Mouse (Mus musculus): ENCODE data around the gene Milr1.
A peak's percentile ranks its signal among the peaks of the same experiment; 100 is the strongest.
"Not testable (repeated sequence)": the region's sequence is repeated elsewhere in the genome, so short reads cannot be mapped to it uniquely, and the experiment has no call there.

The Milr1 gene

DNA sequence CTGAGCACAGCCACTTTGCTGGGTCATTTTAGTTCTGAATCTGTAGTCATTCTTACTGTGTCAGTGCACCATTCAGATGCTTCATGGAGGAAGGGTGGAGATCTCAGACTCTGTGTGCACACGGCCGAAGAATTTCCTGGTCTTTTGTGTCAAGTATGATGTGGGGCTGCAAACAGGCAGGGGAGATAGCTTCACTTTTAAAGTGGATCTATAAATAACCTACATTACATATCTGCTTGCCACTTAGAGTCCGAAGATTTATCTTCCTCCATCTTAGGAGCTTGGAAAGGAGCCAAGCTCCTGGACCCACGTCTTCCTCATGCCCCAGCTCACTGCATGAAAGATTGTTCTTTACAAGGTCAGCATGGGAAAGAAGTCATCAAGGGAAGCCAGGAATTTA is 20.3 kb upstream of the Milr1 start:
- DNase-seq (ENCODE audit: low spot score in 2 of 2), result no peak

GRCm38 (mm10) chr11:106736614-106737013 is 14.4 kb upstream of the Milr1 start:
- no peak for DNase-seq (ENCODE audit: low spot score in 2 of 2)

GRCm38 (mm10) chr11:106737178-106737621 is 13.8 kb upstream of the Milr1 start:
- DNase-seq (ENCODE audit: low spot score in 2 of 2), result no peak

DNA sequence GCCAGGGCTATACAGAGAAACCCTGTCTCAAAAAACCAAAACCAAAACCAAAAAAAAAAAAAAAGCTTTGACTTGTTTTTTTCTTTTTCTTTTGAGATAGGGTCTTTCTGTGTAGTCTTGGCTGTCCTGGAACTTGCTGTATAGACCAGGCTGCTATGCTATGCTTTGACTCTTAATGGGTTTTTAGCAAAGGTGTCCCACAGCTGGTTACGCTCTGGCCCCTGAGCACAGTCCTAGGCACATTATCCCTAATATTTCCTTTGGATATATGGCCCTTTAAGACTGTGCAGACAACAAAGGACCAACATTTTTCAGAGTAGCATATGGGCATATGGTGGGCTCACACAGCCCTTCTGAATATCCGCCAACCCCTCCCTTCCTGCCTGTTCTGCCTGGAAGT is 11.9 kb upstream of the Milr1 start:
- DNase-seq (ENCODE audit: low spot score in 2 of 2), result no peak

GRCm38 (mm10) chr11:106740724-106741123 is 10.3 kb upstream of the Milr1 start:
- DNase-seq (ENCODE audit: low spot score in 2 of 2), result not testable (repeated sequence)

DNA sequence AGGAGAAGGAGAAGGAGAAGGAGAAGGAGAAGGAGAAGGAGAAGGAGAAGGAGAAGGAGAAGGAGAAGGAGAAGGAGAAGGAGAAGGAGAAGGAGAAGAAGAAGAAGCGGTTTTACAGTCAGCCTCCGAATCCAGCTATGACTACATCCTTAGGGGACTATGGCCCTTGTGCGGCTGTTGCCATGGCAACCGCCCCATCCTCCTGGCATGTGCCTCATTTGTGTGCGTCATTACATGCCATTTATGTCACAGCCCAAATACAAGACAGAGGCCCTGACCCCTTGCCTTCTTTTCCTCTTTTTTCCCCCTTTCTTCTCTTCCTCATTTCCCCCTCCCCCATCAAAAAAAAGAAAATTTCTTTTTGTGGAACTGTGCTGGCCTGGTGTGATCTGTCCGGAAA is 9.8 kb upstream of the Milr1 start:
- DNase-seq (ENCODE audit: low spot score in 2 of 2), result no peak

DNA sequence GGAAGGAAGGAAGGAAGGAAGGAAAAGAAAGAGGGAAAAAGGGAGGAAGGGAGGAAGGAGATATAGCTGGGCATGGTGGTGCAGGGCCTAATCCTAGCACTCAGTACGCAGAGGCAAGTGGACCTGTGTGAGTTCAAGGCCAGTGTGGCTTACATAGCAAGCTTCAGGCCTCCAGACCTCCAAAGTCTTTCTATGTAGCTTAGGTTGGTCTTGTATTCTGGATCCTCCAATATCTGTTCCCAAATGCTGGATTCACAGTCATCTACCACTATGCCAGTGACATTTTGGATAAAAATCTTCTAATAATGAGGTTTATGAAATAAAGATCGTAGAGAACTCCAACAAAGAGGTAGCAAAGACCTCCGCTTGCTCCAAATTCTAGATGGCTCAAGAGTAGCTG is 9.2 kb upstream of the Milr1 start:
- no peak for DNase-seq (ENCODE audit: low spot score in 2 of 2)

DNA sequence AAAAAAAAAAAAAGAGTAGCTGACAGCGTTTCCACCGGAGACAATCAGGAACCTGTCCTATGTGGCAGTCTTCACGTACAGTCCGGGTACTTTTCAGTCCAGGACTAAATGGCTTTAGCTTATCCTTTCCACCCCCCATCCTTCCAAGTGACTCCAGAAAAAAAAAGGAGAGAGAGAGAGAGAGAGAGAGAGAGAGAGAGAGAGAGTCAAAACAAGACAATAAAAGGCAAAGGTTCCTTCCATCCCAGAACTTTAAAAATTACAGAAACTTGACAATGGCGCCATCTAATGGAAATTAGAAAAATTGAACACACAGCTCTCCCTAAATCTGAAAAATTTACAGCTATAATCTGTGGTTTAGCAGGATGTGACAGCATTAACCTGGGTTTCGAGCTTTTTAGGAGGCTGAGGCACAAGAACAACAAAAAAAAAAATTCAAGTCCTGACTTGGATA is 8.6 kb upstream of the Milr1 start:
- no peak for DNase-seq (ENCODE audit: low spot score in 2 of 2)

DNA sequence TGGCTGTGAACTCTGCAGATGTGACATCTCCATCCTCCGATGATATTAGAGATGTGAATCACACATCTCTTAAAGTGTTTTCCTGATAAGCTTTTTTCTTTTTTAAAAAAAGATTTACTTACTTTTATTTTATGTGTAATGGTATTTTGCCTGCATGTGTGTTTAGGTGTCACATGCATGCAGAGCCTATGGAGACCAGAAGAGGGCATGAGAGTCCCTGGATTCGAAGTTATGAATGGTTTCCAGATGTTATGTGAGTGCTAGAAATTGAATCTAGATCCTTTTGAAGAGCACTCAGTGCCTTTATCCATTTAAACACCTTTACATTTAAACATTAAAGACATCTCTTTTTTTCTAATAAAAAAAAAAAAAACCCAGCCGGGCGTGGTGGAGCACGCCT is 6.1 kb upstream of the Milr1 start:
- DNase-seq (ENCODE audit: low spot score in 2 of 2), result no peak

- not testable (repeated sequence) for DNase-seq (ENCODE audit: low spot score in 2 of 2)
These were observed 1.4 kb upstream of the Milr1 start for GRCm38 (mm10) chr11:106749557-106750120.

DNA sequence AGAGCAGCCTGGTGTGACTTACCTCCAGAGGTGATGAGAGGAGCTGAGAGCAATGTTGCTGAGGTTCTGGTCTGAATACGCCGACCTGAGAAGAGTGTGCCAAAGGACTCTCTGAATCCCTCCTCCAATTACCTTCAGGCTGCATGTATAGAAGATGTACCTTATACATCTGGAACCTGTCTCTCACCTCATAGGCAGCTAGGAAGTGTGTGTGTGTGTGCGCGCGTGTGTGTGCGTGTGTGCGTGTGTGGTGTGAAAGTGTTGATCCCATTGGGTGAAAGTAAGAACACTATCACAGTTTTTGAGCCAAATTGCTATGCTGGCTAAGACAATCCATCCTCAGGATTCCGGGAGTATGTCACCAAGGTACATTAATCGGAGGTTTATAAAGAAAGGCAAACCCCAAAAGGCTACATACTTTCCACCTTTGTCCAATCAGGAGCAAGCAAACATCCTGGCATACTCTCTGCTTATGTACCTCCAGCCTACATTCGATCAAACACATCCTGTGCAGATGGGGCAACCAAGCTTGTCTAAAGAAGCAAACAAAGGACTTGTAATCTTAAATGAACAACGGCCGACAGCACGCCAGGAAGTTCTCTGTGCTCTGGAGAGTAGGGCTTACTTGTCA is 790 bp upstream of the Milr1 start, which contains the start of gene Pecam1:
Pecam1 (minus strand) TSS at position 508 of the 631 bp plus-strand sequence.
- peak in 1 of 2 experiments; percentile 65 for DNase-seq (ENCODE audit: low spot score in 2 of 2)

GRCm38 (mm10) chr11:106752103-106752502 is 1.1 kb downstream of the Milr1 start:
- DNase-seq (ENCODE audit: low spot score in 2 of 2), result peak; percentile 62 to 77

DNA sequence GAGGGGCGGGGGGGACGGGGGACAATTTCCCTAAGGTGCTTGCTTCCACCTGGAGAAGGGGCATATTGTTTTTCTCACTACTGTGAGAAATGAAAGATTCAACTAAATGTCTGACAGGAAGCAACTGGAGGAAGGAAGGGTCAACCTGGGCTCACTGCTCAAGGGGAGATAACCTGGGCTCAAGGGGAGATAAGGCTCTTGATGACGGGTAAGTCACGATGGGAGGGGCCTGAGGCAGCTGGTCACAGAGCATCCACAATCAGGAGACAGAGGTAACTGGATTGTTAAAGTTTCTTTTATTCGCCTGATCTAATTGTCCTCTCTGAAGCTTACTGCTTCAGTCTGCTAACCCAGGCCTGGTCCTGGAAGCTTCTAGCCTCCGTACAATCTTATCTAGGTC is 2.3 kb downstream of the Milr1 start:
- DNase-seq (ENCODE audit: low spot score in 2 of 2), result peak in 1 of 2 experiments; percentile 57

GRCm38 (mm10) chr11:106755583-106755982 is 4.6 kb downstream of the Milr1 start:
- DNase-seq (ENCODE audit: low spot score in 2 of 2), result no peak

- DNase-seq (ENCODE audit: low spot score in 2 of 2), result peak in 1 of 2 experiments; percentile 66
These were observed 8.0 kb downstream of the Milr1 start for GRCm38 (mm10) chr11:106759028-106759427.

DNA sequence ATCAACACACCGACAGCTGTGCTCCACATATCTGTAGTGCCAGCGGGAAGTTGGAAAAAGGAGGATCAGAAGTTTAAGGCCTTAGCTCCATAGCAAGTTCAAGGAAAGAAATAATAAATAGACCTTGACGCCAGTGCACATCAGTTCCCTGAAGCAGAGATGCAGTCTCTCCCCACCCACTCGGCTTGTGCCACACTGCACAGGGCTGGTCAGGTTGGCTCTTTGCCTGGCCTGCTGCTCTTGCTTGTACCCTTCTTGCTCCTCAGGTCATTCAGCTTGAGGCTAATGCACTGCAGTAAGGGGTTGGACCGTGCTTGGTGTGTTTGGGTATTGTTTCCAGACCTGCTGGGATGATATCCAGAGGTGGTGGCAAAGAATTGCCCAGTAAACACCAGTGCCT is 9.5 kb downstream of the Milr1 start:
- DNase-seq (ENCODE audit: low spot score in 2 of 2), result no peak

DNA sequence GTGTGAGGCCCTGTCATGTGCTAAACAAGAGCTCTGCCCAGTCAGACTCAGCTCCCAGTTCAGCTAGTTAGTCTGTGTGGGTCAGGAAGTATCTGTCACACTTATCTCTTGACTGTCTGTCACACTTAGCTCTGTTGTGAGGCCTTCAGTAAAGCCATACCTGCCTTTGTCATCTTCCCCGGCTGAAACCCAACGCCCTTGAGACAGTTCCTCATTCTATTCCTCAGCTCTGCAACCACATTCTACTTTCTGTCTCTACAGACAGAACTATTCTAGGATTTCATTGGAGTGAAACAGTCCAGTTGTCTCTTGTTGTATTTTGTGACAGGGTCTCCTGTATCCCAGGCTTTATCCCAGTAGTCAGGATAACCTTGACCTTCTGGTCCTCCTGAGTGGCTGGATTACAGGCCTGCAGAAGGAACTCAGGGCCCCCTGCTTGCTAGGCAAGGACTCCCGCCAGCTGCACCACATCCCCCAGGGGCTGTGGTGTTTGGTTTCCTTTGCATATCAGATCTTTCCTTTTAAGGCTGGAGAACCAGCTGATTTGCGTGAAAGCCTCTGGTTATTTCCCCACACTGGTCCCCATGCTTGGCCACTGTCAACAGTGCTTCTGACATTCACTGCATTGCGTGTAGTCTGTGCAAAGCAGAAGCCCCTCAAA is 11.2 kb downstream of the Milr1 start:
- DNase-seq (ENCODE audit: low spot score in 2 of 2), result peak; percentile 68 to 74

DNA sequence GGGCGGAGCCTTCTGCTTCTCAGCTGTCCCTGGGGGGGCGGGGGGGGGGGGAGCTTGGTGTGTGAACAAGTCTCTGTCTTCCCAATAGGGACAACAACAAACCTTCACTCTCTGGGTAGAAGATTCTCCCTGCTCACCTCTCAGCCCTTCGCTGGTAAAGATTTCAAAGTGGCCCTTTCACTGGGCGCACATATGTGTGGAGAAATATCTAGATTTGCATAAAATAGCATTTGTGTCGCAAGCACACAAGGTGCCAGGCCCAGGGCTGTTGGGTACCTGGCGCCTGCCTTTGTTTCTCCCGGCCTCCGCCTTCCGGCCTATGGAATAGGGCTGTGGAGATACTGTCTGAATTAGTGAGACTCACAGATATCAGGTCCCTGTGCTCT is 11.8 kb downstream of the Milr1 start:
- peak in 1 of 2 experiments; percentile 65 for DNase-seq (ENCODE audit: low spot score in 2 of 2)

DNA sequence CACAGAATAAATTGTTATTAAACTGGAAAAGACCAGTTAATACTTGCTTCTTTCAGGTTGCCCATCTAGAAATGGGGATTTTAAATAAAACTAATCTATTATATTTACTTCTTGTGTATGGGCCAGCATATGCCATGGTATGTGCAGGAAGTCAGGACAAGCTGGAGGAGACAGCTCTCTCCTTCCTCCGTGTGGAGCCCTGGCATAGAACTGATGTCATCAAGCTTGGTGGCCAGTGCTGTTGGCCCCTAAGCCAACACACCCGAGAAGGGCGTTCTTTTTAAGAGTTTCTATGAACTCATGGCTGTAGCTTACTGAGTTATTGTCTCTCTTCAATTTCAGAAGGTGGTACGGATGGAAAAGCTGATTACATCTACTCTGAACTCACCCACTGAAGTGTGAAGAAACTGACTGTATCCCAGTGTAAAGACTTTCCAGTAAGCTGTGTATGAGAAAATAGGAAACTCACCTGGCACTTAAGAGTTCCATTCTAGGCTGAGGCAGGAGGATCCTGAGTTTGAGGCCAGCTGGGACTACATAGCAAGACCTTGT is 15.7 kb downstream of the Milr1 start:
- DNase-seq (ENCODE audit: low spot score in 2 of 2), result no peak

- DNase-seq (ENCODE audit: low spot score in 2 of 2), result no peak
These were observed 16.5 kb downstream of the Milr1 start for GRCm38 (mm10) chr11:106767516-106767915.

DNA sequence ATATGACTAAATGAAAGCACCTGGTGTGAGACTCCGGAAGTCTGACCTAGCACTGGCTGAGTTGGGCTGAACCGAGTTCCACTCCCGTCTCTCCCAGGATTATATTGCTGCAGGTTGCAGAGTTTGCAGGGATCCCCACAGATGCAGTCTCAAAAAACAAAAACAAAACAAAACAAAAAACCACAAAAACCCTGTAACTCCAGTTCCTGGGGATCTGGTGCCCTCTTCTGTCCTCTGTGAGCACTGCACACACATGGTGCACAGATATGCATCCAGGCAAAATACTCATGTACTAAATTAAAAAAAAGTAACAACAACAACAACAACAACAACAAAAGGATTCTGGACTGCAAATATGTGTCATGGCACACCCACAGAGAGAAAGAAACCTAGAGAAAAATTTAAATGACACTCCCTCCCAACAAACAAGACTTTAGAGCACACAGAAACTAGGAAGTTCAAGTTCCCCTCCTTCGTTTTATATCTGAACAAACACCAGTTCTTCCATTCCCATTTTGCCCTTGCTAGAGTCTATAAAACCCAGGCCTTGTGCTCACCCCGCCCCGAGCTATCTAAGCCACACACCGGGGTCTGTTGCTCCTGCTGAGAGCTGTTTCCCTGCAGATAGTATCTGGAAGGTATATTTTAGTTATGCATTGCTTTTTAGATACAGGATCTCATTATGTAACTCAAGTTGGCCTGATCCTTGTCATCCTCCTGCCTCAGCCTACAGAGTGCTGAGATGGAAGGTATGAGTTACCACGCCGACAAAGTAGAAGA is 19.4 kb downstream of the Milr1 start:
- DNase-seq (ENCODE audit: low spot score in 2 of 2), result peak; percentile 54 to 74

DNA sequence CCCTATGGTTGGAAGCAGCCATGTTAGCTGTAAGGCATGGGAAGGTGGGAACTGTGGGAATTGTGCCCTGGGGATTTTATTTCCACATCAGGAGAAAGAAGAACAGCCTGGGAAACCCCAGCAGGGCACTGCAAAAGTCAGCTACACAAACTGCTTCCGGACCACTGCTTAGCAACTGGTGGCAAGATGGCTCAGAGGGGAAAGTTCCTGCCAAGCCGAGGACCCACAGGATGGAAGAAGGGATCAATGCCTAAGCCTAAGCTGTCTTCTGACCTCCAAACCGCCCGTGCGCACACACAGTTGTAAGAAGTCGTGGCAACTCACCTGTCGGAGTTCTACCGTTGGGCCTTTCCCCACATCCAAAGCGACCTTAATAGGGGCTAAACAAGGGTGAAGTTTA is 22.0 kb downstream of the Milr1 start:
- no peak for DNase-seq (ENCODE audit: low spot score in 2 of 2)
